Mouse (Mus musculus) spleen, adult 18-20 months (tissue): ENCODE measurements around the gene Ppargc1a.

Experiments
- DNase-seq, 2 experiments: peaks; one replicate each; pipeline ENCODE4 v3.0.0; 2022; ENCODE audit warnings: mixed read lengths in 2 of 2

Ppargc1a gene

DNA sequence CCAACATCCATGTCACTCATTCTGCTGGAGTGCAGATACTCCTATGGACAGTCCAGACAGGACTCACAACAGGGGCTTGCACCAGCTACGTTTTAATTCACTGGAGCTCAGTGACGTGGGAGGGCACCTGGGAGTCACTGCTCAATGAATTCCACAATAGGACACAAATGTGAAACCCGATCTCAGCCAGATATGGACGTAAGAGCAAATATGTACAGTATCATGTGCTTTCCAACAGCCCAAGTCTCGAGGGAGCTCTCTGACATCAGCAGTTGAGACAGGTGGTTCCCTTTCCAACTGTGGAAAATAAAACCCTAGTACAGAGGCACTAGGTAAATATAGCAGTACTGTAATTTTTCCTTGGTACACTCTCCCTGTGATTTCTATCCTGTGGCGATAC is at the start of gene Ppargc1a:
Ppargc1a (minus strand) TSS at position 68 of the 400 bp plus-strand sequence.
- DNase-seq: no peak

GRCm38 (mm10) chr5:51616877-51617276 is 49.4 kb upstream of the Ppargc1a start:
- DNase-seq: no peak

- DNase-seq: no peak
These were observed 44.5 kb upstream of the Ppargc1a start for GRCm38 (mm10) chr5:51612049-51612448.

GRCm38 (mm10) chr5:51607686-51608480 is 40.4 kb upstream of the Ppargc1a start:
- no peak for DNase-seq

GRCm38 (mm10) chr5:51599549-51599948 is 32.0 kb upstream of the Ppargc1a start:
- DNase-seq: no peak

DNA sequence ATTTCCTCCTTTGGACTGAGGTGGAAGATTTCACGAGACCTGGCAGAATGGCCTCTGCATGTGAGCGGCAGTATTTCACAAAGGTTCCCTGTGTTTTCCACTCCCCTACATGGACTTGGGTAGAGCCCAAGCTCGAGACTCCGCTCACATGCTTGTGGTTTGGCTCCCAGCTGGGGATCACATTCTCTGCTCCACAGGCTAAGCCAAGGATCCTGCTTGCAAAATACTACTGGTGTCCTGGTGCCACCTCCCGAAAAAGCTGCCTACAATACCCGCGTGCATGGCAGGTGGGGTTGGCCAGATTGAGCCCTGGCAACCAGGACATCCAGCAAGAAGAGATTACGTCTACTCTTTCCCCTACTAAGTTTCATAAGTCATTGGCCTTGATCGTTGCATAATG is 28.1 kb upstream of the Ppargc1a start:
- no peak for DNase-seq

DNA sequence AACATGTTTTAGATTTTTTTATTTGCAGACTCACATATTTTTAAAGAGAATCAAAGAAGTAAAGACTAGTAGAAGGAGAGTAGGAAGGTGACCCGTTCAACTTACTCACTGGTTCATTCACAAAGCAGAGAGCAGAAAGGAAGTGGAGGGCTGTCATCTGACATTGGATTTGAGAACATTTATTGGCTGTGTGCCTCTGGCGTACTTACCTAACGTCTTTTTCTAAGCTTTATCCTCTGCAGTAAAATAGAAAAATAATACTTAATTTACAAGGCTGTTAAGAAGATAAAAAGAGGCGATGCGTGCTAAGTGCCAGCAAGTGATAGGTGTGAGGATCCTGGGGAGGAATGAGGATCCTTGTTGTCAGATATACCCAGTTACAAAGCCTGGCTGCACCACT is 24.7 kb upstream of the Ppargc1a start:
- DNase-seq: no peak

DNA sequence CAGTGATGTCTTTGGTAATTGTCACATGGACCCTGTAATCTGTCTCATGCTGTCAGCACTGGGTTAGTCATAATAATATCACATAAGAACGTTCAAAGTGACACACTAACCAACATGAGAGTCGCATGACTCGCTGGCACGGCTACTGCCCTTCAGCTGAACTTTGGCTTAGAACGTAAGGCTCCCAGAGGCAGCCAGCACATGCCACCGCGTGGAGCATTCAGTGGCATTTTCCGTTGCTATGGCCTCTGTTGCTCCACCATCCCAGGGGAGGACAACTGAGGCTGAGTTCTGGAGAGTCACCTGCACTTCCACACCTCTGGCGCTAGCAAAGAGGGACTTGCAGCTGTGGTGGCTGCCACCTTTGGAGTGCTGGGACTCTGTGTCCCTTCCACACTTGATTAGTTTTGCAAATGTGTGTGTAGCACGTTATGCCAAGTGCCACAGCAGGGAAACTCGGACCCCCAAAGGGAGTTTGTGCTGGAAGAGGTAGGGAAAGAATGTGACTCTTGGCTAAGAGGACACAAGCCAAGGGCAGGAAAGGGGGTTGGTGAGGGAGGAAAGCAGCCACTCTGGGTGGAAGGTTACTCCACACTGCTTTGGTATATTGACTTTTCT is 24.1 kb upstream of the Ppargc1a start:
- no peak for DNase-seq

DNA sequence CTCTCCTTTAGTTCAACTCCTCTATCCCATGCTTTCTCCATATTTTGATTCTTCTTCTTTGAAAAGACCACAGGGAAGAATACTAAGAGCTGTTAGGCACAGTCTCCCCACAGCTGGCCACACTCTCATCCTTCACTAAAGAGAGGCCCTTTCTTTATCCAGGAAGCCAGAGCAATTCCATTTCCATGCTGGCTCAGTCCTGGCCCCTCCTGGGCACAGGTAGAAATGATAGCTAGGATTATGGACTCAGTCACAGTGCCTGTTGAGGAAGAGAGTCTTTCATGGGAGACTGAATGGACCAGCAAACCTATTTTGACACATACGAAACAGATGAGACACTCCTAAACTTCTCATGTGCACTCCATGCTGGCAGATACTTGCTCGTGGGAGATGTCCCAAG is 18.7 kb upstream of the Ppargc1a start:
- DNase-seq: no peak

DNA sequence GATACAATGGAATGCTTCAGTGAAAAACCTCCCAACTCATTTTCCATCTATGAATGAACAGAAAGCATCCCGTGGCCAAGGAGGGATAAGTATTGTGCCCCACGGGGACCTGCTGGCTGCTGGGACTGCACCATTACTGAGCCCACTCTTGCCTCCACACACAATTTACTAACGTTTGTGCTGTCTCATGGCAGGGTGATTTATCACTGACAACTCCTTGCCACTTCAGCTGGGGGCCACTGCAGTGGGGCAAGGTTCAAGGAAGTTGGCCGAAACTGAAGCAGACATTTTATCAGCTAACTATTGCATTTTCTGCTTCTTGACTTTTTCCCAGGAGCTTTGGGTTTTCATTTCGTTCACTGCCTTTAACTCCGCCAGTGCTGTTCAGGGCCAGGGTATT is 17.5 kb upstream of the Ppargc1a start:
- no peak for DNase-seq

DNA sequence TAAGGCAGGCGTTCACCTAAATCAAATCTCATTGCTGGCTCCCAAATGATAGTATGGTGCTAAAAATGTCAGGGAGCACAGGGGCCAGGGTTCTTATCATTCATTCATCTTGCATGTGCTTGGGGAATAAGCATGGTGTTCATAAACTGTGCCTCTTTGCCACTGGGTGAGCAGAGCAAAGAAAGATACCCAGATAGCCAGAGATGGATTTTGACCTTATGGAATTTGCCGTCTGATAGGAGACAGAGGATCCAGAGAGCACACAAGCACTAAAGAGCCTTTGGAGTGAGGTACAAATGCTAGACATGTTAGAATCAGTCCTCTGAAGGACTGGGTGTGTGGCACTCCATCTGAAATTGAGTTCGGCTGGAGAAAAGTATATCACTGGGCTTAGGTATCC is 16.7 kb upstream of the Ppargc1a start:
- DNase-seq: no peak

DNA sequence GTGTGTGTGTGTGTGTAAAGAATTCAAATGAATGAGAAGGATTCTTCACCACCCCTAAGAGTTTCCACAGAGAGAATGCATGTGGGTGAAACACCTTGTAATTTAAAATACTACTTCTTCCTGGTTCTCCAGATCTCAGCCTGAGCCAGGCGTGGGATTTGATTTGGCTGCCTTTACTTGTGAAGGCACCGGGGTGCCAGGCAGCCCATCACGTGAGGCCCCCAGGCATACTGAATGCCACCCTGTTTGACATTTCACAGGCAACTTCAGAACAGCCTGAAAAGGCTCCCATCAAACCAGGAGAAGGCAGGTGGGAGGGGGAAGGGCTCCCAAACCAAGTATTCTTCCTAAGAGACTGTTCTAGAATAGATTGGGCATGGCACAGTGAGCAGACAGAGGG is 16.1 kb upstream of the Ppargc1a start:
- DNase-seq: no peak

DNA sequence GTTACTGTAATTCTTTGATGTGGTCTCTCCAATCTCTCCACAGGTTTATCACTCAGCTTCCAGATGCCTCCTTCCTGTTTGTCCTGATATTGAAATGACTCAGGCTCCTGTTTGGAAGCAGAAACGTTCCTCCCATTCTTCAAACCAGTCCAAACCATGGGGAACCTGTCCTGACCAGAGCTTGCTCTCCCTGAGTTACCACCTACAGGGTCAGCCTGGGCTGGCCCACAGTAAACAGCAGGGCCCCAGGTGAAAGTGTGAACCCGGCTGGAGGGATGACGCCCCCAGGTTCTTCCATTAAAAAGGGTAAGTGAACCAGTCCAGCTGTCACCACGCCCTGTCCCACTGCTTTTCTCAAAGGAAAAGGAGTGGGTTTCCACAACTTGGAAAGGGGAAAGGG is 15.5 kb upstream of the Ppargc1a start:
- DNase-seq: no peak

DNA sequence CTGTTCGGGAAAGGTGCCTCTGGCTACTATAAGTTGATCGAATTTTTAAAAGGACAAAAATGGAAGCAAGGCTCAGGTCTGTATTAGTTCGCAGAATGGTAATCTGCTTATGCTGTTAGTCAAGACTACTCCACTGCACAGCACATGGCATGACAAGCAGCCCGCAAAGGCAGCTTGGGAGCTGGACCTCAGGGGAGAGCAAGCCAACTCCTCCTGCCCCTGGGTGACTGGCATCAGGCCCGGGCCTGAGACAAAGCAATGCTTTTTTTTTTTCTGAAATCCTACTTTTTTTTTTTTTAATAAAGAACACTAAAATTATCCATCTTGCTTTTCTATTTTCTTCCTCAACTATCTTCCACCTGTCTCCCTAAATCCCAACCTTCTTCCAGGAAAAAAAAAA is 15.1 kb upstream of the Ppargc1a start:
- no peak for DNase-seq

- DNase-seq: no peak
These were observed 10.1 kb upstream of the Ppargc1a start for GRCm38 (mm10) chr5:51577594-51577993.

DNA sequence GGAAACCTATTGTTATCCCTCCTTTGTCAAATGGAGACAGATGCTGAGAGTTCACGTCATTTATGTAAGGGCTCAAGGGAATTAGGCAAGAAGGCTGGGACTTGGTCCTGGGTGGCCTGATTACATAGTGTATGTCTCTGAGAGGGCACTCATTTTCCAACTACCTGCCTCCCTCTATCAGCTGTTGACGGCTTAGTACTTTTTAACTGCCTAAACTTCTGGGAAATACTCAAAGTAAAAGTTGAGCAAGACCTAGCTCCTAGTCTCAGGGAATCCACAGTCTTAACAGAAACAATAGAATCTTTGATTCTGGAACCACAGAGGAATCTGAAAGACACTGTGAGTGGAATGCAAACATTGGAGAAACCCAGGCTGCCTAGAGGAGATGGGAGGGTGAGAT is 6.2 kb upstream of the Ppargc1a start:
- DNase-seq: no peak

DNA sequence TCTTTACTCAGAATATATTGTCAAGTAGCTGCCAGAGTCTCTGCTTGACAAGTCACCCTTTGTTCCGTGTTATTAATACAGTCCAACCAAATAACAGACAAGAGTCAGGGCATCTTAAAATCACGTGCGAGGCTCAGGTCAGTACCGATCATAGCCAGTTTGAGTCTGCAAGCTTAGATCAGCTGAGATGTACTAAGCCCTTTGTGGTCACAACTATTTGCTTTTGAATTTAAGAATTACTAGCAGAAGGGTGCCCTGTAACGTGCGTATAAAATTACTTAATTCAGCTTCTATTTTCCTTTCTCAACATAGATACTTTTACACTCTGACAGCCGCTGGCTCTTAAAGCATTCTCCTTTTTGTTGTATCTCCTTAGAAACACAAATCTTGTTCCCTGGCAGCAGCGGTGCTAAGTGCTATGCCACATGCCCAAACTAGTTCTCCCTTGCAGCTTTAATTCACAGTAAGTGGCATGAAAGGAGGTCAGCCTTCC is 718 bp upstream of the Ppargc1a start:
- DNase-seq: no peak

GRCm38 (mm10) chr5:51565672-51566071 is 1.9 kb downstream of the Ppargc1a start:
- no peak for DNase-seq

GRCm38 (mm10) chr5:51565038-51565437 is 2.5 kb downstream of the Ppargc1a start:
- no peak for DNase-seq

- DNase-seq: no peak
These were observed 4.0 kb downstream of the Ppargc1a start for GRCm38 (mm10) chr5:51563574-51563973.

DNA sequence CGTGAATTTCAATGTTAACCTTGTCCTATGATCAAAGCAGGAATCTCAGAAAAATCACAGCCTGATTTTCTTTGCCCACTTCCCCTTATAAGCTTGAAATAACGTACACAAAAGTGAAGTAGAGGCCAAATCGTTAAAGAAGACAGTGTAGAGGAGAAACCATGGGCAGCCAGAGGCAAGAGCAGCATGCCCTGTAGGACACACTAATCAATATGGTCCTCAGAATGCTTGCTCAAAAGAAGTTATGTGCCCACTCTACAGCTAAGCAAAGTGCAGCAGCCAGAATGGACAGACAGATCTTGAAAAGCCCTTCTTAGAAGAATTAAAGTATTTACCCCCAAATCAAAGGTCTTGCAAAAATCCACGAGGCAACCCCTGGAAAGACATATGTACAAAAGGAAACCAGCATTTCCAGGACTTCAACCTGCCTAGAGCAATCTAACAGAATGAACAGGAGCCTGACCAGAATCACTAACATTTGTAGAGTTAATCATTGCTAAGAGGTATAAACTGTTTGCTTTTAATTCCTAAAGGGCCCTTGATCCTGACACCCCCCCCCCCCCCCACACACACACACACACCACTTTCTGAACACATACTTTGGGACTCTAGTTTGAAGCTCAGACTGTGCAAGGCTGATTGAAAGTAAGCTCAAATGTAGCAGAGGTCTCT is 9.8 kb downstream of the Ppargc1a start:
- no peak for DNase-seq

- peak; percentile 8 to 21 for DNase-seq
These were observed 13.9 kb downstream of the Ppargc1a start for GRCm38 (mm10) chr5:51553671-51554070.

- DNase-seq: no peak
These were observed 14.3 kb downstream of the Ppargc1a start for GRCm38 (mm10) chr5:51553251-51553650.
